ENCODE assay signal across 15 mouse cellular contexts in genomic region chr9:63673494-63673805, GRCm38 (mm10).
DNase-seq lines count a peak whose midpoint lies in the region; ATAC-seq and TF ChIP-seq lines count a peak whose summit lies in the region.
"Had no signal": no experiment of that assay in that cellular context is flagged by ENCODE, and none has a peak within 500 bp of the region (broad histone marks: within the 10 kb centered on the region; RNA-seq: fewer than 3 reads in every experiment).

No protein-coding gene starts in this region.

- no peak for DNase-seq in forebrain, embryonic 10.5 days (ENCODE audit: extremely low spot score, low spot score)
- DNase-seq in forebrain, embryonic 14.5 days (ENCODE audit: low spot score), result no peak
- no peak for DNase-seq in embryonic facial prominence, embryonic 10.5 days (ENCODE audit: low spot score)
- DNase-seq in adipocyte (ENCODE audit: low spot score), result no peak
- DNase-seq: cerebellum, postnatal 14 days; kidney, adult 9 months; midbrain, embryonic 14.5 days had no signal

- peaks cover 40% of the 10 kb centered on the region for H3K4me1 ChIP-seq in forebrain, embryonic 10.5 days
- H3K4me1 ChIP-seq in forebrain, embryonic 14.5 days (ENCODE audit: control insufficient read depth, insufficient read depth, low read length), result no peaks in the 10 kb centered on the region; the same call in 1 of the 2 replicates
- H3K4me1 ChIP-seq in intestine, postnatal 0 days (replicated peaks; ENCODE audit: control insufficient read depth, insufficient read depth, low read length), result peaks cover 5% of the 10 kb centered on the region; the same call in 1 of the 2 replicates
- peaks cover 43% of the 10 kb centered on the region for H3K4me1 ChIP-seq in intestine, embryonic 16.5 days (ENCODE audit: control insufficient read depth, insufficient read depth, low read length)
- peaks cover 44% of the 10 kb centered on the region for H3K4me1 ChIP-seq in embryonic facial prominence, embryonic 10.5 days
- peaks cover 44% of the 10 kb centered on the region for H3K4me1 ChIP-seq in limb, embryonic 15.5 days
- peaks cover 15% of the 10 kb centered on the region for H3K4me1 ChIP-seq in neural tube, embryonic 15.5 days

- no peak for ATAC-seq in forebrain, embryonic 14.5 days
- ATAC-seq in intestine, postnatal 0 days, result no peak
- ATAC-seq in intestine, embryonic 16.5 days, result no peak
- no peak for ATAC-seq in limb, embryonic 15.5 days (ENCODE audit: insufficient number of reproducible peaks, low FRiP score, low TSS enrichment, low read depth)
- ATAC-seq in neural tube, embryonic 15.5 days (ENCODE audit: low FRiP score), result no peak
- ATAC-seq: forebrain, embryonic 15.5 days had no signal

- H3K27ac ChIP-seq in forebrain, embryonic 10.5 days, result peak overlapping the region; percentile 6; the same call in 1 of the 2 replicates
- no peak overlapping the region for H3K27ac ChIP-seq in forebrain, embryonic 14.5 days (ENCODE audit: low read depth, low read length)
- peak overlapping the region; percentile 30 for H3K27ac ChIP-seq in intestine, postnatal 0 days (ENCODE audit: low read depth, low read length)
- no peak overlapping the region for H3K27ac ChIP-seq in intestine, embryonic 16.5 days (ENCODE audit: low read length)
- H3K27ac ChIP-seq in embryonic facial prominence, embryonic 10.5 days (replicated peaks), result peak overlapping the region; percentile 46; the same call in 1 of the 2 replicates
- H3K27ac ChIP-seq in limb, embryonic 15.5 days, result peak overlapping the region; percentile 68
- no peak overlapping the region for H3K27ac ChIP-seq in neural tube, embryonic 15.5 days (replicated peaks)
- H3K27ac ChIP-seq: forebrain, embryonic 15.5 days; hindbrain, postnatal 0 days; macrophage had no signal

- WGBS in forebrain, embryonic 10.5 days, result 82% methylated on average over 3 of the region's 3 CpGs
- WGBS in forebrain, embryonic 14.5 days, result 84% methylated on average over 3 of the region's 3 CpGs
- WGBS in intestine, postnatal 0 days, result 81% methylated on average over 3 of the region's 3 CpGs
- 87% methylated on average over 3 of the region's 3 CpGs for WGBS in intestine, embryonic 16.5 days
- WGBS in embryonic facial prominence, embryonic 10.5 days, result 75% methylated on average over 3 of the region's 3 CpGs
- WGBS in limb, embryonic 15.5 days, result 65% methylated on average over 3 of the region's 3 CpGs
- 88% methylated on average over 3 of the region's 3 CpGs for WGBS in neural tube, embryonic 15.5 days

- H3K4me2 ChIP-seq in forebrain, embryonic 14.5 days (ENCODE audit: low read length), result no peak overlapping the region
- no peak overlapping the region for H3K4me2 ChIP-seq in intestine, postnatal 0 days (replicated peaks; ENCODE audit: low read depth)
- no peak overlapping the region for H3K4me2 ChIP-seq in intestine, embryonic 16.5 days (ENCODE audit: low read depth, low read length)
- H3K4me2 ChIP-seq in limb, embryonic 15.5 days, result no peak overlapping the region
- no peak overlapping the region for H3K4me2 ChIP-seq in neural tube, embryonic 15.5 days
- H3K4me2 ChIP-seq: forebrain, embryonic 15.5 days had no signal

- no peaks in the 10 kb centered on the region for H3K27me3 ChIP-seq in forebrain, embryonic 10.5 days (ENCODE audit: poor library complexity, severe bottlenecking)
- H3K27me3 ChIP-seq in forebrain, embryonic 14.5 days (replicated peaks; ENCODE audit: control insufficient read depth, insufficient read depth, low read length), result no peaks in the 10 kb centered on the region
- H3K27me3 ChIP-seq in intestine, postnatal 0 days (replicated peaks; ENCODE audit: control insufficient read depth, insufficient read depth, low read length), result no peaks in the 10 kb centered on the region
- H3K27me3 ChIP-seq in intestine, embryonic 16.5 days (replicated peaks; ENCODE audit: control insufficient read depth, insufficient read depth, low read length), result no peaks in the 10 kb centered on the region
- H3K27me3 ChIP-seq in embryonic facial prominence, embryonic 10.5 days (replicated peaks; ENCODE audit: low read depth, poor library complexity, severe bottlenecking), result no peaks in the 10 kb centered on the region
- H3K27me3 ChIP-seq in limb, embryonic 15.5 days, result no peaks in the 10 kb centered on the region
- H3K27me3 ChIP-seq in neural tube, embryonic 15.5 days (replicated peaks), result no peaks in the 10 kb centered on the region
- H3K27me3 ChIP-seq: forebrain, embryonic 15.5 days had no signal

- no peak overlapping the region for H3K9ac ChIP-seq in forebrain, embryonic 14.5 days (ENCODE audit: low read length)
- no peak overlapping the region for H3K9ac ChIP-seq in intestine, postnatal 0 days (ENCODE audit: low read depth, low read length)
- H3K9ac ChIP-seq in intestine, embryonic 16.5 days (ENCODE audit: low read depth, low read length), result no peak overlapping the region
- H3K9ac ChIP-seq in limb, embryonic 15.5 days, result no peak overlapping the region
- H3K9ac ChIP-seq in neural tube, embryonic 15.5 days (replicated peaks), result no peak overlapping the region
- H3K9ac ChIP-seq: forebrain, embryonic 15.5 days had no signal

- TF ChIP-seq CTCF in intestine, postnatal 0 days (IDR thresholded peaks at IDR 0.05; ENCODE audit: low read depth), result no peak

- peaks cover 2% of the 10 kb centered on the region; the same call in 1 of the 2 replicates for H3K9me3 ChIP-seq in forebrain, embryonic 10.5 days
- no peaks in the 10 kb centered on the region for H3K9me3 ChIP-seq in forebrain, embryonic 14.5 days (replicated peaks; ENCODE audit: control insufficient read depth, low read length)
- no peaks in the 10 kb centered on the region for H3K9me3 ChIP-seq in intestine, postnatal 0 days (ENCODE audit: control insufficient read depth)
- no peaks in the 10 kb centered on the region for H3K9me3 ChIP-seq in intestine, embryonic 16.5 days (ENCODE audit: control insufficient read depth, low read length)
- H3K9me3 ChIP-seq in embryonic facial prominence, embryonic 10.5 days, result no peaks in the 10 kb centered on the region
- no peaks in the 10 kb centered on the region for H3K9me3 ChIP-seq in limb, embryonic 15.5 days
- H3K9me3 ChIP-seq in neural tube, embryonic 15.5 days (replicated peaks), result no peaks in the 10 kb centered on the region
- H3K9me3 ChIP-seq: forebrain, embryonic 15.5 days had no signal

- H3K4me3 ChIP-seq in forebrain, embryonic 10.5 days, result no peak overlapping the region
- no peak overlapping the region for H3K4me3 ChIP-seq in forebrain, embryonic 14.5 days (ENCODE audit: low read depth, low read length)
- H3K4me3 ChIP-seq in intestine, postnatal 0 days (ENCODE audit: low read depth, low read length), result no peak overlapping the region
- H3K4me3 ChIP-seq in intestine, embryonic 16.5 days (ENCODE audit: low read length), result no peak overlapping the region
- no peak overlapping the region for H3K4me3 ChIP-seq in embryonic facial prominence, embryonic 10.5 days
- no peak overlapping the region for H3K4me3 ChIP-seq in limb, embryonic 15.5 days
- H3K4me3 ChIP-seq in neural tube, embryonic 15.5 days (replicated peaks), result no peak overlapping the region
- H3K4me3 ChIP-seq: forebrain, embryonic 15.5 days; myocyte had no signal

- H3K36me3 ChIP-seq in forebrain, embryonic 10.5 days (replicated peaks), result peaks cover 29% of the 10 kb centered on the region
- no peaks in the 10 kb centered on the region for H3K36me3 ChIP-seq in forebrain, embryonic 14.5 days (ENCODE audit: control insufficient read depth, insufficient read depth, low read length)
- peaks cover 4% of the 10 kb centered on the region; the same call in 1 of the 2 replicates for H3K36me3 ChIP-seq in intestine, postnatal 0 days (ENCODE audit: control insufficient read depth, insufficient read depth)
- H3K36me3 ChIP-seq in intestine, embryonic 16.5 days (ENCODE audit: control insufficient read depth, insufficient read depth, low read length), result no peaks in the 10 kb centered on the region
- H3K36me3 ChIP-seq in embryonic facial prominence, embryonic 10.5 days (replicated peaks), result peaks cover 29% of the 10 kb centered on the region
- 0 out of 2 replicates have a peak, but pooled peaks cover 6% of the 10 kb centered on the region for H3K36me3 ChIP-seq in limb, embryonic 15.5 days
- no peaks in the 10 kb centered on the region for H3K36me3 ChIP-seq in neural tube, embryonic 15.5 days
- H3K36me3 ChIP-seq: forebrain, embryonic 15.5 days had no signal

Comparison
In these comparisons a context has a peak if more than half of its experiments do, and no peak if none do; other contexts are left out.
1. H3K27ac ChIP-seq: peak in forebrain, embryonic 10.5 days (single experiment), intestine, postnatal 0 days (single experiment), embryonic facial prominence, embryonic 10.5 days (single experiment) and limb, embryonic 15.5 days (single experiment); none in forebrain, embryonic 14.5 days (single experiment), intestine, embryonic 16.5 days (single experiment) and neural tube, embryonic 15.5 days (single experiment).